Mouse (Mus musculus): ENCODE results near the gene Pdcd5.

DNA sequence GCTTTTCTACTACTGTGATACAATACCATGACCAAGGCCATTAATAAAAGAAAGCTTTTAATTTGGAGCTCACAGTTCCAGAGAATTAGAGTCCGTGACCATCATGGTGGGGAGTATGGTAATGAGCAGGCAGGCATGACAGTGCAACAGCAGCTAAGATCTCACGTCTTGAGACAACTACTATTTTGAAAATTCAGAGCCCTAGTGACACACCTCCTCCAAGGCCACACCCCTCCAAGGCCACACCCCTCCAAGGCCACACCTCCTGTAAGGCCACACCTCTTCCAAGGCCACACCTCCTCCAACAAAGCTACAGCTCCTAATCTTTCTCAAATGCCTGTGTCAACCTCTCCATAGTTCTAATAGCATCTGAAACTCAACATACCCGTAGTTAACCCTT, 1.8 kb upstream of the Pdcd5 start:
- TF ChIP-seq CTCF (IDR thresholded peaks at IDR 0.05; ENCODE audit: control insufficient read depth, insufficient read depth, insufficient read length) (no peak), MYOG (IDR thresholded peaks at IDR 0.05; ENCODE audit: control insufficient read depth, extremely low read depth, insufficient read length) (no peak), MAX (IDR thresholded peaks at IDR 0.05) (no peak)

All from C2C12 (cell line).